Mouse (Mus musculus): ENCODE data around the gene Otub2.

The Otub2 gene

DNA sequence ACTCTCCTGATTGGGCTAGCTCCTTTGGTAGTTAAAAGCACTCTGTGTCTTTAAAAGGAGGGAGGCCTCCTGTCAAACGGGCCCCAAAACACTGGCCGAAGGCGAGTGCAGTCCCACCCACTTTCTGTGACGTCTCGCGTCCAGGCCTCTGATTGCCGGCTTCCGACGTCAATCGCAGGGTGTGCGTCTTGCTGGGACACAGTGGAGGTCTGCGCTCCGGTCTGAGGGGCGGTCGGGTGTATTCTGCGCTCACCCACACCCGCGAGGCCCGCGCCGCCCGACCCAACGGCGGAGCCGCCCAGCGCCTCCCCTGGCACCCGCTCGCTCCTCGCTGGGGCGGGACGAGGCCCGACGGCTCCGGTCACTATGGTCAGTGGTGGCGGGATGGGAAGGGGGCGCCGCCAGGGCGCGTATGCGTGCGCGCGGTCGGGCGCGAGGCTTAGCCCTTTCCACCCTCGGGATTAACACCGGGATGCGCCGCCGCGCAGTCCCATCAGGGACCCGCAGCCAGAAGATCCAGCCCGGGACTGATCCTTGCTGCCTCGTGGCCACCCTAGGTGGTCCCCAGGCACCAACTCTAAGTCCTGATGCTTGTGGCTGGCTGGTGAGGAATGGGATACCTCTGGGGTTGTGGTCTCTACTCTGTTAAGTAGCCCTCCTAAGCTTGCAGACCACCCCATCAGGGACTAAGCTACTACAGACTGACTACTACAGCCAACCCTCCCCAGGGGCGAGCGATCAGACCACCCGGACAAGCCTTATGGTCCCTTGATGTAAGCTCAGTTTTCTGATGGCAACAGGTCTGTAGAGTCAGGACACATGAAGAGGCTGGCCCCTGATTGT is at the start of gene Otub2:
Gene Otub2, plus strand, starts transcription at position 178 of the 843 bp plus-strand sequence.
- DNase-seq (ENCODE audit: low read depth, low spot score), result peak; percentile 88

GRCm38 (mm10) chr12:103341212-103341611 is 47.3 kb upstream of the Otub2 start:
- peak; percentile 91 for DNase-seq (ENCODE audit: low read depth, low spot score)

- DNase-seq (ENCODE audit: low read depth, low spot score), result peak; percentile 66
Observed at GRCm38 (mm10) chr12:103343456-103343855, 45.0 kb upstream of the Otub2 start.

GRCm38 (mm10) chr12:103344934-103345333 is 43.5 kb upstream of the Otub2 start:
- DNase-seq (ENCODE audit: low read depth, low spot score), result no peak

- DNase-seq (ENCODE audit: low read depth, low spot score), result peak; percentile 51
Observed at GRCm38 (mm10) chr12:103346945-103347344, 41.5 kb upstream of the Otub2 start.

DNA sequence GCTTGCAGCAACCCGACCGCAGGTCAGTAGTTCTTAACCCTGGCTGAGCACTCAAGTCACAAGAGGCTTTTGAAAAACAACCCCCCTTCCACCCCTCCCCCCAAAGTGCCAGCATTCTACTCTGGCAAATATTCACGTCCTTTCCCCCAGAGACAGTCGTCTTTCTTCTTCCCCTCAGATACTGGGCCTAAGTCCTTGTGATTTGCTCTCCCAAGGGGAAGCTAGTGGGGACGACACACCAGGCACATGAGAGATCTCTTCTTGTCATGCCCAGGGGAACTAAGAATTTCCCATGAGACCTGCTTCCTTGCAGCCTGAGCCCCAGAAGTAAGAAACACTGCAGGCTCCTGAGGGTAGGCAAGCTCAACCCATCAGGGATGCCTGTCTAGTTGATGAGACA is 41.1 kb upstream of the Otub2 start:
- no peak for DNase-seq (ENCODE audit: low read depth, low spot score)

GRCm38 (mm10) chr12:103348506-103348905 is 40.0 kb upstream of the Otub2 start:
- peak; percentile 94 for DNase-seq (ENCODE audit: low read depth, low spot score)

- DNase-seq (ENCODE audit: low read depth, low spot score), result no peak
Observed at GRCm38 (mm10) chr12:103352735-103353134, 35.7 kb upstream of the Otub2 start.

DNA sequence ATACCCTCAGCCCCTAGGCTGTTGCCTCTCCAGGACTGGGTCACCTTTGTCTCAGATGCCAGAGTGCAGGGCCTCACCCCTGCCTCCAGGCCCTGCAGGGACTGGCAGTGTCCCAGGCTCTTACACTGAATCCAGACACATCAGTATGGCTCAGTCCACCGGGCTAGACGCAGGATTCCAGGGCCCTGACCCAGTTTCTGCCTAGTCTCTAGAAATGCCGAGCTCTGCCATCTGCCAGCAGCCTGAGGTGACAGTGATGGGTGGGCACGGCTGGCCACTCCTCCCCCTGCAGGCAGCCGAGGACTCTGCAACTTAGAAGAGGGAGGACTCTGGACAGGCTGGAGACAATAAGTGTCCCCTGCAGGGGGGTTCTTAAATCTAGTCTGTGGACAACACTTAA is 34.9 kb upstream of the Otub2 start:
- DNase-seq (ENCODE audit: low read depth, low spot score), result no peak

GRCm38 (mm10) chr12:103355746-103356414 is 32.6 kb upstream of the Otub2 start, which contains the start of gene Asb2:
Gene Asb2, minus strand, starts transcription at chr12:103356001.
- DNase-seq (ENCODE audit: low read depth, low spot score), result no peak

GRCm38 (mm10) chr12:103356415-103356748 is 32.1 kb upstream of the Otub2 start:
- no peak for DNase-seq (ENCODE audit: low read depth, low spot score)

DNA sequence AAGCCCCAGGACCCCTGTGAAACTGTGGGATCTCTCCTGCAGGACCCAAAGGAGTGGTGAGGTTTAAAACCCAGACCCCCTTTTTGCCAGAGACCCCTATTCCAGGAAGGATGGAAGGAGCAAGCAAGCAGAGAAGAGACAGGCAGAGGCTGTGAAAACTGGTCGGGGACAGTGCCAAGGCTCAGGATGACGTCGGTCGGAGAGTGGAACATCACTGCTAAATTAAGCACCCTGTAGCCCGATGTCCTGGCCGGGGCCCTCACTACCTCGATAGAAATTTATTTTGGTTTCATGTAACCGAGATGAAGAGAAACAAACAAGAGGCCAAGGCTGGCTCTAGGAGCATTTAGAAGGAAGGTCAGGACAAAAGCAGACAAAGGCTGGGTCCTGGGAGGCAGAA is 30.3 kb upstream of the Otub2 start:
- DNase-seq (ENCODE audit: low read depth, low spot score), result no peak

- DNase-seq (ENCODE audit: low read depth, low spot score), result no peak
Observed at GRCm38 (mm10) chr12:103358951-103359801, 29.3 kb upstream of the Otub2 start.

DNA sequence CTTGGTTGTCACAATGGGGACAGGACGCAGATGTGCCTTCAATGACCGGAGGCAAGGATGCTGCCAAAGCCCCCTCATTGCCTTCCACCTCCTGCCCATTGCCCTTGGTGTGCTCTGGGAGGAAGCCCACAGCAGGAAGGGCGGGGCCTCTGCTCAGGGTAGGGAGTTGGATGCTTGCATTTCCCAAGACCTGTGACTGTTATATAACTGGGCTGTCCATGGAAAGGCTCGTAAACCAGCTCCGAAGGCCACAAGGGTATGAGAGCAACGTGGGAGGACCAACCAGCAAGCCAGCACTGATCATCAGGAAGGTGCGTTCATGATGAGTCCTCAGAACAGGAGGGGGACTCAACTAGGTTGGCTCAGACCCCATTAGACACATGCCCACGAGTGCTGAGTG is 27.7 kb upstream of the Otub2 start:
- no peak for DNase-seq (ENCODE audit: low read depth, low spot score)

GRCm38 (mm10) chr12:103361539-103362307 is 26.8 kb upstream of the Otub2 start:
- DNase-seq (ENCODE audit: low read depth, low spot score), result no peak

DNA sequence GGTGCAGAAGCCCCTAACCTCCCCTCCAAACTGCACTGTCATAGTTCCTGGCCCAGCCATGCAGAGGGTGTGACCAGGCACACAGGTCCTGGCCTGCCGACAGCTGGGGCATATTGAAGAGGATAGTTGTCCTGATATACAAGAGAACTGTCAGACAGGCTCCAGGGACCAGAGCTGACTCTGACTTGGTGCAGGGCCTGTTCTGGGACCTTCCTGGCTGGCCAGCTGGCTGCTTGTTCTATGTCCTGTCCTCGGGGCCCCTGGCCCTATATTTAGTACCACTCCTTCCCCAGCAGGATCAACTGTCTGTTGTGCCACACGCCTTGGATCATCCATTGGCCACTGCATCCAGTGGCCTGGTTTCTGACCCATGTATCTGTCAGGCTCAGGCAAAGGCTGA is 26.1 kb upstream of the Otub2 start:
- no peak for DNase-seq (ENCODE audit: low read depth, low spot score)

DNA sequence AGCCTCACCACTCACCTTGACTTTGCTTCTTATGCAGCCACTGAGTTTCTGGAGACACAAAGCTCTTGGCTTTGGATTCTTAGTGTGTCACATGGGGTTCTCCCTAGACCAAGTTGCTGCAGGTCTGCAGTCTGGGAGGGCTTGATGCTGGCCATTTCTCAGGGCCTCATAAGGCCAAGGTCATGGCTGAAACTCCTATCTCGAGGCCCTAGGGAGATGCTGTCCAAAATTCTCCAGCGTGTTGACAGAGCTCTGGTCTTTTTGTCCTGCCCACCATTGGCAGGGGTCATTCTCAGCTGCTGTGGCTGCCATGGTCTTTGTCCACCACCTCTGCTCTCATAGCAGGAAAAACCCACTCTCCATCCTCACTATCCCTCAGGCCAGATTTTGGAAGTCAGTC is 21.3 kb upstream of the Otub2 start:
- DNase-seq (ENCODE audit: low read depth, low spot score), result no peak

DNA sequence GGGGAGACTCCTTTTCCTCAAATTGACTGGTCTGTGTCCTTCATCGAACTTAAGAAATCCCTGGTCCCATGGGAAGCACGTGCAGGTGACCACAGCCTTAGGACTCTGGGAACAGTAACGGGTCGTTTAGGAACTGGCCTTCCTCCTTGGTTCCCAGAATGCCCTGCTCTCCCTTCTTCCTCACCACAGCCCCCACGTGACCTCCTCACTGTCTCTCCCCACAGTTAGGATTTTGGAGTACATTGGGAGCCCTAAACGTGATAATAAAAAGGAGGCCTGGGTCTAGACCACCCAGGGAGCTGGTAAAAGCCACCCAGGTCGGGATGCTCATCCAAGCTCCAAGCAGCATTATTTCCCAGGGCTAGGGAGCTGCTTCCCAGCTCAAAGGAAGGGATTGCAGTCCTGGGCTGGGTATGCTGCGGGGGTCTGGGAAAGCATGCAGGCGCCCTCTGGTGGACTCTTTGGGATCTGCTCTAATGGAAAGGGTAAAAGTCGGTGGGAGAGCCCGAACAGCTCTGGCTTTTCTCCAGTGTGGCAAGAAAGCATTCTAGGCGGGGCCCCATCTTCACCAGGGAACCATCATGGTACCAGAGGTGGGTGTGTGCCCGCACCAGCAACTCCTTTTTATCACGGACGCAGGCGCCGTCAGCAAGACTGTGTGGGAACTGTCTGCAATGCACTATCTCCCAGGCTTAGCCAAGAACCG is 20.7 kb upstream of the Otub2 start:
- DNase-seq (ENCODE audit: low read depth, low spot score), result peak; percentile 73

DNA sequence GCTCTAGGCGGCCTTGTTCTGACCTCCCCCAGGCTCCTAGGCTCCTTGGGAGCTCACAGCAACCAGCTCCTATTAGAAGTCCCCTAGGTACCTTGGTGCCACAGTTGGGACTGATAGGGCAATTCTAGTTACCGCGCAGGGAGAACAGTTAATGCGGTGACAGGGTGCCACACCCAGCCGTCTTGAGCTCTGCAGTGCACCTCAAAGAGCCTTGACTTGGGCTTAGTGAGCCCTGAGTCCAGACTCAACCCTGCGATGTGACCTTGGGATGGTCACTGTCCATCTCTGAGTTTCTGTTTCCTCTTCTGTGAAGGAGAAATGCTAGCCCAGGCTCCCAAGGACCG is 20.2 kb upstream of the Otub2 start:
- DNase-seq (ENCODE audit: low read depth, low spot score), result no peak

DNA sequence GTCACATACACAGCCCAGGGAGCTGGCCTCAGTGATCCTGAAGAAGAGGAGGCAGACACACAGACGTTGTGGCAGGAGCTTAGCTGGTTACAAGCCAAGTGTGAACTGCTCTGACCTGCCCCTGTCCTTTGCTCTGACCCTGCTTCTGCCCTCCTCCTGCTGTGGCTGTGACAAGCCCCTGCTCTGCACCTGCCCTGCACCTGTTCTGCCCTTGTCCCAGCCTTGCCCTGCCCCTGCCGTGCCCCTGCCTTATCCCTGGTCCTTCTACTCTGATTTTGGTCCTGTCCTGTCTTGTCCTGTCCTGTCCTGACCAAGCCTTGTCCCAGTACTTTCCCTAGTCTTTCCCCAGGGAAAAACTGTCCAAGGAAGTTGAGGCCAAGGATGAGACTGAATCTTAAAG is 19.7 kb upstream of the Otub2 start:
- DNase-seq (ENCODE audit: low read depth, low spot score), result no peak

GRCm38 (mm10) chr12:103370861-103371260 is 17.6 kb upstream of the Otub2 start:
- DNase-seq (ENCODE audit: low read depth, low spot score), result no peak

Data from CD4-positive, CD25-positive, alpha-beta regulatory T cell, adult 2 months (primary cell).